Mouse (Mus musculus): Measurements from ENCODE around the gene Cfap54.

Cfap54 gene

DNA sequence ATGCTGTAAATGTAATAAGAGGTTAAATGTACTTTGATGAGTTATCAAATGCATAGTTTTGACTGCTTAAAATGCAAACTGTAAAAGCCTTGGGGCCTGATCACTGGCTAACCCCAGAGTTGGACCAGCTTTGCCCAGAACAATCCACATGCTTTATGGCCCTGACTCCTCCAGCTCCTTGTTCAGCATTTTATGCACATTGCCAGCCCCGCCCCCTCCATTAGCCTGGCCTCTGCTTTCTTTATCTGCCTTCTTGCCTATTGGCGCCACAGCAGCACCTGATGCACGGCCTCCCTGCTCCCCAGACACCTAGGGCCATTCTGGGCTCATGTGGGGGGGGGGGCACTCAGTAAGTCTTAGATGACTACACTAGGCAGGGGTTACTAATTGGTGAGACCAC lies 17.8 kb downstream of the Cfap54 start:
- no peak for DNase-seq (ENCODE audit: extremely low spot score, low read depth, low spot score)

- no peak for DNase-seq (ENCODE audit: extremely low spot score, low read depth, low spot score)
Measured at GRCm38 (mm10) chr10:93062395-93062794, 19.0 kb downstream of the Cfap54 start.

DNA sequence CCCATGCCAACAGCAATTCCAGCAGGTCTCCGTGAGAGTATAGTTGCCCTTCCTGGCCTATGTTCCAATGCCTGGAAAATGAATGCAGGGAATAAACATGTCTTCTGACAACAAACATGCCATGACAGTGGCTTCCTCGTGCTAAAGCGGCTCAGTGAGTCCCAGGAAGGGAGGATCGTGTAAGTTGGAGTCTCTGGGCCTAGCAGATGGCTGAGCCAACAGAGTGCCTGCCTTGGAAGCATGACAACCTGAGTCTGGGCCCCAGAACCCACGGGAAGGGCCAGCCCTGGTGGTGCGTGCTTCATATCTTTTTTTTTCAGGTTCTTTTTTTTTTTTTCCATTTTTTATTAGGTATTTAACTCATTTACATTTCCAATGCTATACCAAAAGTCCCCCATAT lies 27.6 kb downstream of the Cfap54 start:
- DNase-seq (ENCODE audit: extremely low spot score, low read depth, low spot score): no peak

DNA sequence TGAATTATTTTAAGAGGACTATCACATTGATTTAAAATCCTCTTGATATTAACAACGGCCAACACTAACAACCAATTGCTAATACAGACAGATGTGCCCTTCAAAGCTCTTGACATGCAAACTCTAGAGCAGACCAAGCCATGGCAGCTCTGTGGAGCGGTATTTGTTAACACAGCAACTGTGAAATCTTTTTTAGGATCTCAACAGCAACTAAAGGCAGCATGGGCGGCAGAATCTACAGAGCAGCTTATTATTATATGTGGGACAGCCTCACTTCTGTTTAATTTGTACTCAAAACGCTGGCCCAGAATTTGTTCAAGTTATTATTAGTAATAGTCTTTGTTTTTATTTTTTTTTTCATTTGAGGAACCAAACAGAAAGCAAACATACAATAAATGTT lies 28.1 kb downstream of the Cfap54 start:
- DNase-seq (ENCODE audit: extremely low spot score, low read depth, low spot score): no peak

GRCm38 (mm10) chr10:93051016-93051726 lies 30.2 kb downstream of the Cfap54 start:
- peak; percentile 69 for DNase-seq (ENCODE audit: extremely low spot score, low read depth, low spot score)

DNA sequence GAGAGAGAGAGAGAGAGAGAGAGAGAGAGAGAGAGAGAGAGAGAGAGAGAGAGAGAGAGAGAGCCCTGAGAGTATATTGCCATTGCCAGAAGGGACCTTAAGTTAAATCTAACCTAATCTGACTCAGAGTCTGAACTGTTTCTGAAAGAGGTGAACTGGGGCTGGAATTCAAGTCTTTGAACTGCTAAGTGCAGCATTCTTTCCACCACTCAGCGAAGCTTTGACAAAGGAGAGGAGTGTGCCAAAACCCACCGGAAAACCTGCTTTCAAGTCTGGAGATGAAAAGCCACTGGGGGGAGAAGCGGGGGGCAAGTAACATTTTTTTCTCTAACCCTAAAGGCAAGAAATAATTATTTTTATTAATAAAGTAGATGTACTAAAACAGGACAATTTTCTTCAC lies 30.8 kb downstream of the Cfap54 start:
- DNase-seq (ENCODE audit: extremely low spot score, low read depth, low spot score): no peak

GRCm38 (mm10) chr10:93043195-93043594 lies 38.2 kb downstream of the Cfap54 start:
- DNase-seq (ENCODE audit: extremely low spot score, low read depth, low spot score): no peak

DNA sequence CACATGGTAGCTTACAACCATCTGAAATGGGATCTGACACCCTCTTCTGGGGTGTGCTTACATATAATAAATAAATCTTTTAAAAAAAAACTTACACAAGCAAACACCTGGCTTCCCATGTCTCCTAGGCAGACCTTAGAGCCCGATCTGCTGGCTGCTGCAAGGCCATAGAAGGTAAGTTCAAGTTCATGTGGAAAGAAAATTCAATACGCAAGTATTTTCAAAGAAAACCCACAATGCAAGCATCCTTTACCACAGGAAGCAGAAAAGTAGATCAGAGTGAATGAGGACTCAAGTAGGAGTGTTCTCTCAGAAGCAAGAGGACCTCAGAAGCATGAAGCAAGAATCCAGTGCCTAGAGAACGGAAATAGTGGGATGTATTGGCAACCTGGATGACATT lies 39.6 kb downstream of the Cfap54 start:
- no peak for DNase-seq (ENCODE audit: extremely low spot score, low read depth, low spot score)

- no peak for DNase-seq (ENCODE audit: extremely low spot score, low read depth, low spot score)
Measured at GRCm38 (mm10) chr10:93041392-93041791, 40.0 kb downstream of the Cfap54 start.

- no peak for DNase-seq (ENCODE audit: extremely low spot score, low read depth, low spot score)
Measured at GRCm38 (mm10) chr10:93036532-93036931, 44.9 kb downstream of the Cfap54 start.

GRCm38 (mm10) chr10:93035489-93035888 lies 45.9 kb downstream of the Cfap54 start:
- no peak for DNase-seq (ENCODE audit: extremely low spot score, low read depth, low spot score)

- no peak for DNase-seq (ENCODE audit: extremely low spot score, low read depth, low spot score)
Measured at GRCm38 (mm10) chr10:93023295-93023694, 58.1 kb downstream of the Cfap54 start.

- DNase-seq (ENCODE audit: extremely low spot score, low read depth, low spot score): peak; percentile 37
Measured at GRCm38 (mm10) chr10:93014059-93014795, 67.2 kb downstream of the Cfap54 start.

DNA sequence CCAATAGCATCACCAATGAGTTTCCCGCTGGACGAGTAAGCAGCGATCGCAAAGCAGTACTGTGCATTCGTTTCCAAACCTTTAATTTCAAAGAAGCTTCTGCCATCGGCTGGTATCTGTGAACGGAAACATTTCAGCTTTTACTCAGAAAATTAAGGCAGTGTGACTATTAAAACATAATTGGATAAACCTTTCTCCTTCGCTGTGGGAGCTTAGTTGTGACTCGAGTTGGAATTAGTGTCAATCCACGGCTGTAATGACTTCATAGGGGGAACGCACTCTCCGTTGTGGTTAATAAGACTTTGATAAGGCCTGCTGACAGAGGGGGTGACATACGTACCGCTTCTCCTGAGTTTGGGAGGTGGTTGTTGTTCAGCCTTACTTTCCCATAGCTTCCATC lies 70.3 kb downstream of the Cfap54 start:
- DNase-seq (ENCODE audit: extremely low spot score, low read depth, low spot score): no peak

GRCm38 (mm10) chr10:93006970-93007369 lies 74.4 kb downstream of the Cfap54 start:
- DNase-seq (ENCODE audit: extremely low spot score, low read depth, low spot score): no peak

GRCm38 (mm10) chr10:93006405-93006804 lies 75.0 kb downstream of the Cfap54 start:
- DNase-seq (ENCODE audit: extremely low spot score, low read depth, low spot score): no peak

- no peak for DNase-seq (ENCODE audit: extremely low spot score, low read depth, low spot score)
Measured at GRCm38 (mm10) chr10:92998536-92998935, 82.9 kb downstream of the Cfap54 start.

- no peak for DNase-seq (ENCODE audit: extremely low spot score, low read depth, low spot score)
Measured at GRCm38 (mm10) chr10:92995186-92995585, 86.2 kb downstream of the Cfap54 start.

DNA sequence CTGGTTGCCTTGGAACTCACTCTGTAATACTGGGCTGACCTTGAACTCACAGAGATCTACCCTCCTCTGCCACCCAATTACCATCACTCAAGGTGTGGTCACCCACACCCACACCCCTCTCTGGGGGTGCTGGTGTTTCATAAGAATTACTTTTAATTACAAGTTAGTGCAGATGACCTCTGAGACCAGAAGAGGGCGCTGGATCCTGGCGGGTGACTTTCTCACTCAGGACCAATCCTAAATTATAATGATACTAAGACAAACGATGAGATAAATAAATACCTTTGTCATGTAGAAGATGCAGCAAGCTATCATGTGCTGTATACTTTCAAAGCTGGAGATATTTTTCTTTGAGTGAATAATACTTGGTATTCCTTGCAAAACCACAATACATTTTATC lies 87.1 kb downstream of the Cfap54 start:
- DNase-seq (ENCODE audit: extremely low spot score, low read depth, low spot score): no peak

DNA sequence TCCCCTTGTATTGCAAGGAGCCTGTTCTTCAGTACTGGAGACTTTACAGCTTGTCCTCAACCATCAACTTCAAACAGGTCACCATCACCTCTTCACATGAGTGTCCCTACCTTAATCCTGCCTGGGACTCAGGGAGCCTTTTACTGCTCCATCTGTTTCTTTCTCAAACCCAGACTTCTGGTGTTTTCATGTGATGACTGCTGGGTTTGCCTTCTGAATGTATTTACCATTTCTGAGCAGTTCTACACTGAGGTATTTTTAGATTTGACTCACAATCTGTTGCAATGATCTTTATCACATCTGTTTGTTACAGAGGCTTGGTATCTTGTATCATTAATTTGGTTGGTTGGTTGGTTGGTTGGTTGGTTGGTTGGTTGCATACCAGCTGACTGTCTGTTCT lies 88.9 kb downstream of the Cfap54 start:
- DNase-seq (ENCODE audit: extremely low spot score, low read depth, low spot score): no peak

DNA sequence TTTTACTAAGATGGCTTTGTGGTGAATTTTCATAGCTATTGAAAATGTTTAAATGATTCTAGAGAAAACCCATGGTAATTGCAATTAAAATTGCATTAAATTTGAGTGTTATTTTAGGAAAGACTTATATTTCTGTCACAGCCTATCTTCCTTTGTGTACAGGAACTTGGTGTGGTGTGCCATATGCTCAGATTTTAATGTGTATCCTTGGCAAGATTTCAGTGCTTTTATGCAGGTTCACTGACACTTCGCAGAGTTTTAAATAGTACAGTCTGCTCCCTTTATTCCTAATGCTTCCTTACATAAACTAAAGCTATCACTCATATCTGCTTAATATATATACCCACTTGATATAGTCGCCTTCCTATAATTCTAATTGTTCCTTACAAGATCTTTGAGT lies 90.8 kb downstream of the Cfap54 start:
- DNase-seq (ENCODE audit: extremely low spot score, low read depth, low spot score): no peak

GRCm38 (mm10) chr10:92965134-92965533 lies 116.3 kb downstream of the Cfap54 start:
- DNase-seq (ENCODE audit: extremely low spot score, low read depth, low spot score): no peak

GRCm38 (mm10) chr10:92950044-92950443 lies 131.4 kb downstream of the Cfap54 start:
- DNase-seq (ENCODE audit: extremely low spot score, low read depth, low spot score): no peak
